Mouse (Mus musculus) megakaryocyte-erythroid progenitor cell, adult 5 weeks (primary cell): ENCODE measurements around the gene Eif3c. TPM values are rescaled to one million over a fixed set of nuclear protein-coding genes. Genes with fewer than 3 reads are reported as not detected.

Experiments
- polyA plus RNA-seq: library from polyadenylated mRNA; stranded (reverse); fragments of >175 nt; gene quantifications from 2 replicates; pipeline ENCODE4 v1.2.3, GENCODE M21; 2012

Gene Eif3c
- 74.2 and 91.5 TPM in 2 replicates for polyA plus RNA-seq

DNA sequence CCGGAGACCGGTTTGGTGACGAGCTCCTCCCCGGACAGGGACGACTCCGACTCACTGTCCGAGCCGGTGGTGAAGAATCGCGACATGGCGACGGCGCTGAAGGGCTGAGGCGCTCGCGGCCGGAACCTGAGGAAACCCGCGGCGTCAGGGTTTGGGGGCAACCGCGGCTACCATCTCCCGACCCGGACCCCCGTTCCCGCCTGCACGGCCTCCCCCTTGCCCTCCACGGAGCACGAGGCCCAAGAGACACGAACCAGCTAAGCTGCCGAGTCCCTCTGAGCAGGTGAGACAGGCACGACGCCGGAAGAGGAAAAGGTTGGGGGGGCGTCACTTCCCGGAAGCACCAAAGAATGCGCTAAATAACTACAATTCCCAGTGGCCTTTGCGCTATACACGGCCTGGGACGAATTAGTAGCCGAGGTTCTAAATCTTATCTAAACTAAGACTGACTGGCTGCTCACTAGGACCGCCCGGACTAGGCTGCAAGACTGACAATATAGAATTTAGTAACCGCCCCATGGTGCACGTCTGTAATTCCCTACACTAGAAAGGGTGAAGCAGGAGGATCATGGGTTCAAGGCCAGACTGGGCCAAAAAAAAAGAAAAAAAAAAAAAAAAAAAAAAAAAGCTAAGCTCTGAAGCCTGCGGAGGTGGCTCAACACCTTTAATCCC lies at the start of gene Eif3c:
TSS of gene Eif3c (minus strand) at position 318 of the 672 bp plus-strand sequence.

GRCm38 (mm10) chr7:126594862-126595561 lies 28.8 kb upstream of the Eif3c start, which contains the start of gene Il27:
TSS of gene Il27 (minus strand) at chr7:126594941.

GRCm38 (mm10) chr7:126585717-126586116 lies 19.5 kb upstream of the Eif3c start, which contains the start of gene Cln3:
TSS of gene Cln3 (minus strand) at chr7:126585817.

GRCm38 (mm10) chr7:126584506-126584977 lies 18.3 kb upstream of the Eif3c start, which contains the start of gene Apobr:
TSS of gene Apobr (plus strand) at chr7:126584942.

GRCm38 (mm10) chr7:126503273-126503878 lies 62.8 kb downstream of the Eif3c start, which contains the start of gene Atxn2l:
TSS of gene Atxn2l (minus strand) at chr7:126503437.

Other genes with a start within 250 kb of the Eif3c start
- 47.1 and 73.2 TPM in 2 replicates for gene Lat, start 196.8 kb downstream of the Eif3c start, polyA plus RNA-seq
- gene Spns1, start 189.0 kb downstream of the Eif3c start, polyA plus RNA-seq, result 74.2 and 80.8 TPM in 2 replicates
- 3.0 and 3.5 TPM in 2 replicates for gene Nfatc2ip, start 169.7 kb downstream of the Eif3c start, polyA plus RNA-seq
- 1.3 and 3.7 TPM in 2 replicates for gene Cd19, start 151.5 kb downstream of the Eif3c start, polyA plus RNA-seq
- 64.8 and 70.0 TPM in 2 replicates for gene Rabep2, start 137.7 kb downstream of the Eif3c start, polyA plus RNA-seq
- gene Atp2a1, start 103.3 kb downstream of the Eif3c start, polyA plus RNA-seq, result 0.19 and 0.44 TPM in 2 replicates
- gene Sh2b1, start 91.0 kb downstream of the Eif3c start, polyA plus RNA-seq, result 154 and 176 TPM in 2 replicates
- gene Tufm, start 79.0 kb downstream of the Eif3c start, polyA plus RNA-seq, result 79.6 and 83.5 TPM in 2 replicates
- 983 and 1,087 TPM in 2 replicates for gene Atxn2l, start 63.0 kb downstream of the Eif3c start, polyA plus RNA-seq
- 22.0 and 22.6 TPM in 2 replicates for gene Apobr, start 18.5 kb upstream of the Eif3c start, polyA plus RNA-seq
- 20.1 and 24.7 TPM in 2 replicates for gene Cln3, start 19.4 kb upstream of the Eif3c start, polyA plus RNA-seq
- gene Il27, start 28.5 kb upstream of the Eif3c start, polyA plus RNA-seq, result 0.52 and 1.4 TPM in 2 replicates
- 3.6 and 5.1 TPM in 2 replicates for gene Nupr1, start 64.5 kb upstream of the Eif3c start, polyA plus RNA-seq
- 88.3 and 96.1 TPM in 2 replicates for gene Sgf29, start 82.9 kb upstream of the Eif3c start, polyA plus RNA-seq
- 0.28 and 0.36 TPM in 2 replicates for gene Sult1a1, start 110.0 kb upstream of the Eif3c start, polyA plus RNA-seq
- gene Bola2, start 129.0 kb upstream of the Eif3c start, polyA plus RNA-seq, result 283 and 326 TPM in 2 replicates
- 9.5 and 9.6 TPM in 2 replicates for gene Slx1b, start 129.4 kb upstream of the Eif3c start, polyA plus RNA-seq
- gene Coro1a, start 141.4 kb upstream of the Eif3c start, polyA plus RNA-seq, result 681 and 813 TPM in 2 replicates
- gene Mapk3, start 193.2 kb upstream of the Eif3c start, polyA plus RNA-seq, result 113 and 144 TPM in 2 replicates
- gene Gdpd3, start 199.9 kb upstream of the Eif3c start, polyA plus RNA-seq, result 5.5 and 8.6 TPM in 2 replicates
- gene Ypel3, start 210.5 kb upstream of the Eif3c start, polyA plus RNA-seq, result 159 and 169 TPM in 2 replicates
- 1.5 and 2.0 TPM in 2 replicates for gene Tbx6, start 215.1 kb upstream of the Eif3c start, polyA plus RNA-seq
- 163 and 164 TPM in 2 replicates for gene Ppp4c, start 226.1 kb upstream of the Eif3c start, polyA plus RNA-seq
- 0.24 and 0.80 TPM in 2 replicates for gene Fam57b, start 231.3 kb upstream of the Eif3c start, polyA plus RNA-seq